In the genomic region with DNA sequence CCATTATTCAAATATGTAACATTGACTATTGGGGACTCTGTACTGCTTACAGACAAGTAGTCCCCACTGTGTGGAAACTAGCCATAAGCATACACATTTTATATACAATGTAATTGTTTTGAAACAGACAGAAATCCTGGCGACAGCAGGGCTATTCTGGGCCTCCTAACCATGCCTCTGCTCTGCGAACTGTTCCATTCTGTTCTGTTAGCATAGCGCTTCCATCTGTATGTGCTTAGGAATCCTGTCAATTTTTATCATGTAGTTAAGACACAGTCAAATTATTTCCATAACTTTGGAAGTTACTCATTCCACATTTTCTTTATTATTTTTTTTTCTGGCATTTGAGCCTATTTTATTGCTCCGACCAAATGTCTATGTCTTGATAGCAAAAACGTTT, we compare ENCODE assay signal across 25 mouse cellular contexts.
"Had no signal": no experiment of that assay in that cellular context is flagged by ENCODE, and none has a peak within 500 bp of the region (broad histone marks: within the 10 kb centered on the region; RNA-seq: fewer than 3 reads in every experiment).

No protein-coding gene starts in this region.

- H3K27me3 ChIP-seq: heart, embryonic 13.5 days; heart, embryonic 15.5 days; hindbrain, embryonic 13.5 days; hindbrain, embryonic 15.5 days; kidney, embryonic 15.5 days; limb, embryonic 13.5 days; limb, embryonic 15.5 days; liver, embryonic 12.5 days had no signal

- H3K4me2 ChIP-seq: heart, embryonic 11.5 days; heart, embryonic 13.5 days; heart, embryonic 15.5 days; hindbrain, embryonic 13.5 days; hindbrain, embryonic 15.5 days; kidney, embryonic 15.5 days; limb, embryonic 13.5 days; limb, embryonic 15.5 days; liver, embryonic 12.5 days had no signal

- H3K4me1 ChIP-seq: heart, embryonic 13.5 days; heart, embryonic 15.5 days; hindbrain, embryonic 13.5 days; hindbrain, embryonic 15.5 days; kidney, embryonic 15.5 days; limb, embryonic 13.5 days; limb, embryonic 15.5 days; liver, embryonic 12.5 days had no signal

- H3K9me3 ChIP-seq: heart, embryonic 13.5 days; heart, embryonic 15.5 days; hindbrain, embryonic 13.5 days; hindbrain, embryonic 15.5 days; kidney, embryonic 15.5 days; limb, embryonic 13.5 days; limb, embryonic 15.5 days; liver, embryonic 12.5 days had no signal

- DNase-seq: gastrocnemius, postnatal 14 days; gastrocnemius, postnatal 36 days; heart, adult 11 months; heart, adult 2 months; heart, postnatal 14 days; heart, postnatal 36 days; kidney, adult 11 months; kidney, adult 2 months; kidney, adult 9 months; kidney, postnatal 14 days; kidney, postnatal 36 days; left cerebral cortex, postnatal 4 days had no signal

- H3K27ac ChIP-seq: heart, adult 2 months; heart, embryonic 13.5 days; heart, embryonic 15.5 days; hindbrain, embryonic 13.5 days; hindbrain, embryonic 15.5 days; hindbrain, postnatal 0 days; kidney, embryonic 15.5 days; kidney, postnatal 0 days; limb, embryonic 13.5 days; limb, embryonic 15.5 days; liver, embryonic 12.5 days; liver, embryonic 14.5 days had no signal

- ATAC-seq: hindbrain, postnatal 0 days; intestine, embryonic 16.5 days; liver, embryonic 12.5 days had no signal

- H3K36me3 ChIP-seq: heart, embryonic 13.5 days; heart, embryonic 15.5 days; hindbrain, embryonic 13.5 days; hindbrain, embryonic 15.5 days; kidney, embryonic 15.5 days; limb, embryonic 13.5 days; limb, embryonic 15.5 days; liver, embryonic 12.5 days had no signal

- H3K9ac ChIP-seq: heart, embryonic 13.5 days; heart, embryonic 15.5 days; hindbrain, embryonic 13.5 days; hindbrain, embryonic 15.5 days; kidney, embryonic 15.5 days; limb, embryonic 13.5 days; limb, embryonic 15.5 days; liver, embryonic 12.5 days; liver, embryonic 14.5 days had no signal

- H3K4me3 ChIP-seq: heart, adult 2 months; heart, embryonic 13.5 days; heart, embryonic 15.5 days; hindbrain, embryonic 13.5 days; hindbrain, embryonic 15.5 days; kidney, embryonic 15.5 days; limb, embryonic 13.5 days; limb, embryonic 15.5 days; liver, embryonic 12.5 days had no signal
